Mouse (Mus musculus): ENCODE data around the gene Asns.

Asns gene

GRCm38 (mm10) chr6:7692884-7693585, at the start of gene Asns:
Asns (minus strand) TSS chr6:7693254.
- DNase-seq = peak; percentile 70

GRCm38 (mm10) chr6:7741721-7742120, 48.7 kb upstream of the Asns start:
- DNase-seq = peak; percentile 8

- no peak for DNase-seq
These were observed 44.8 kb upstream of the Asns start for GRCm38 (mm10) chr6:7737842-7738241.

GRCm38 (mm10) chr6:7732754-7733708, 40.0 kb upstream of the Asns start:
- peak; percentile 94 for DNase-seq

- DNase-seq = no peak
These were observed 39.0 kb upstream of the Asns start for GRCm38 (mm10) chr6:7732097-7732496.

GRCm38 (mm10) chr6:7729128-7729527, 36.1 kb upstream of the Asns start:
- no peak for DNase-seq

GRCm38 (mm10) chr6:7728241-7728640, 35.2 kb upstream of the Asns start:
- DNase-seq = no peak

GRCm38 (mm10) chr6:7716236-7716635, 23.2 kb upstream of the Asns start:
- DNase-seq = no peak

- DNase-seq = no peak
These were observed 21.2 kb upstream of the Asns start for GRCm38 (mm10) chr6:7714230-7714629.

- no peak for DNase-seq
These were observed 18.8 kb upstream of the Asns start for GRCm38 (mm10) chr6:7711837-7712330.

- no peak for DNase-seq
These were observed 15.2 kb upstream of the Asns start for GRCm38 (mm10) chr6:7708246-7708645.

- no peak for DNase-seq
These were observed 13.7 kb upstream of the Asns start for GRCm38 (mm10) chr6:7706796-7707195.

- DNase-seq = no peak
These were observed 5.1 kb upstream of the Asns start for GRCm38 (mm10) chr6:7697999-7698699.

GRCm38 (mm10) chr6:7697077-7697643, 4.1 kb upstream of the Asns start:
- no peak for DNase-seq

- DNase-seq = no peak
These were observed 3.6 kb upstream of the Asns start for GRCm38 (mm10) chr6:7696641-7697040.

GRCm38 (mm10) chr6:7695901-7696300, 2.8 kb upstream of the Asns start:
- no peak for DNase-seq

- DNase-seq = no peak
These were observed 612 bp upstream of the Asns start for GRCm38 (mm10) chr6:7693666-7694065.

- DNase-seq = no peak
These were observed 603 bp downstream of the Asns start for GRCm38 (mm10) chr6:7692451-7692850.

- DNase-seq = no peak
These were observed 1.0 kb downstream of the Asns start for GRCm38 (mm10) chr6:7692037-7692436.

GRCm38 (mm10) chr6:7690456-7690855, 2.6 kb downstream of the Asns start:
- DNase-seq = no peak

GRCm38 (mm10) chr6:7689180-7689579, 3.9 kb downstream of the Asns start:
- no peak for DNase-seq

- DNase-seq = no peak
These were observed 7.0 kb downstream of the Asns start for GRCm38 (mm10) chr6:7686047-7686446.
